In genomic region chr17:35526644-35527043, GRCm38 (mm10) we compare ENCODE assay signal across 39 mouse cellular contexts. TPM values are rescaled to one million over a fixed set of nuclear protein-coding genes. Genes with fewer than 3 reads are reported as not detected.
A peak's percentile ranks its signal among the peaks of the same experiment; 100 is the strongest.
DNase-seq lines count a peak whose midpoint lies in the region; ATAC-seq and TF ChIP-seq lines count a peak whose summit lies in the region.
"Had no signal": no experiment of that assay in that cellular context is flagged by ENCODE, and none has a peak within 500 bp of the region (broad histone marks: within the 10 kb centered on the region; RNA-seq: fewer than 3 reads in every experiment).

No protein-coding gene starts in this region.

- H3K27me3 ChIP-seq in heart, embryonic 16.5 days (ENCODE audit: control insufficient read depth, insufficient read depth, low read length): no peaks in the 10 kb centered on the region
- H3K27me3 ChIP-seq in heart, adult 2 months (ENCODE audit: control insufficient read depth, insufficient read depth, low read length): no peaks in the 10 kb centered on the region
- H3K27me3 ChIP-seq in kidney, embryonic 14.5 days (ENCODE audit: control insufficient read depth, insufficient read depth, low read length): no peaks in the 10 kb centered on the region
- H3K27me3 ChIP-seq: embryonic facial prominence, embryonic 15.5 days; forebrain, embryonic 12.5 days; heart, embryonic 15.5 days; hindbrain, embryonic 15.5 days; lung, embryonic 15.5 days; neural tube, embryonic 15.5 days; Patski; stomach, embryonic 15.5 days had no signal

- TF ChIP-seq CTCF in heart, adult 2 months (IDR thresholded peaks at IDR 0.05): no peak

- TF ChIP-seq EP300 in heart, adult 2 months (IDR thresholded peaks at IDR 0.05; ENCODE audit: insufficient read depth, low read depth, low read length): no peak

- H3K4me1 ChIP-seq in heart, embryonic 16.5 days (ENCODE audit: control insufficient read depth, insufficient read depth, low read length): no peaks in the 10 kb centered on the region
- no peaks in the 10 kb centered on the region for H3K4me1 ChIP-seq in heart, adult 2 months (ENCODE audit: control insufficient read depth, insufficient read depth, low read length)
- H3K4me1 ChIP-seq in kidney, embryonic 14.5 days (ENCODE audit: control insufficient read depth, insufficient read depth, low read length): no peaks in the 10 kb centered on the region
- H3K4me1 ChIP-seq: embryonic facial prominence, embryonic 15.5 days; forebrain, embryonic 12.5 days; heart, embryonic 10.5 days; heart, embryonic 15.5 days; lung, embryonic 15.5 days; neural tube, embryonic 15.5 days; stomach, embryonic 15.5 days had no signal

- no peak for DNase-seq in heart, adult 2 months
- peak; percentile 40 for DNase-seq in CD4-positive helper T cell, adult 2 months (ENCODE audit: low read depth, low spot score)
- DNase-seq in thymus, postnatal 14 days: peak; percentile 64
- no peak for DNase-seq in adrenal gland, postnatal 36 days
- DNase-seq: adrenal gland, postnatal 25 days; cerebellum, adult 18-20 months; cerebellum, postnatal 10 days; forebrain, postnatal 0 days; gastrocnemius, postnatal 14 days; kidney, adult 18-20 months; kidney, postnatal 4 days; layer of hippocampus, postnatal 36 days; liver; lung, postnatal 36 days; midbrain, embryonic 14.5 days; right cerebral cortex, postnatal 25 days had no signal

- H3K4me3 ChIP-seq in heart, embryonic 16.5 days (ENCODE audit: low read length): no peak overlapping the region
- H3K4me3 ChIP-seq in heart, adult 2 months: no peak overlapping the region
- no peak overlapping the region for H3K4me3 ChIP-seq in kidney, embryonic 14.5 days (ENCODE audit: low read length)
- H3K4me3 ChIP-seq: embryonic facial prominence, embryonic 10.5 days; embryonic facial prominence, embryonic 15.5 days; forebrain, embryonic 12.5 days; heart, embryonic 10.5 days; heart, embryonic 15.5 days; hindbrain, embryonic 15.5 days; lung, embryonic 15.5 days; neural tube, embryonic 15.5 days; stomach, embryonic 15.5 days had no signal

- no peak for TF ChIP-seq POLR2A in heart, adult 2 months (IDR thresholded peaks at IDR 0.05; ENCODE audit: insufficient read depth, low read depth, low read length)

- H3K4me2 ChIP-seq in heart, embryonic 16.5 days (ENCODE audit: low read depth, low read length): no peak overlapping the region
- no peak overlapping the region for H3K4me2 ChIP-seq in kidney, embryonic 14.5 days (replicated peaks; ENCODE audit: low read depth, low read length)
- H3K4me2 ChIP-seq: embryonic facial prominence, embryonic 15.5 days; forebrain, embryonic 12.5 days; heart, embryonic 15.5 days; hindbrain, embryonic 15.5 days; lung, embryonic 15.5 days; neural tube, embryonic 15.5 days; stomach, embryonic 15.5 days had no signal

- peaks cover 13% of the 10 kb centered on the region for H3K36me3 ChIP-seq in heart, embryonic 16.5 days (ENCODE audit: control insufficient read depth, insufficient read depth)
- H3K36me3 ChIP-seq in heart, adult 2 months (ENCODE audit: control insufficient read depth, insufficient read depth, low read length): no peaks in the 10 kb centered on the region
- H3K36me3 ChIP-seq in kidney, embryonic 14.5 days (ENCODE audit: control insufficient read depth, insufficient read depth, low read length): peaks cover 65% of the 10 kb centered on the region
- H3K36me3 ChIP-seq: hindbrain, embryonic 15.5 days; neural tube, embryonic 15.5 days had no signal

- ATAC-seq in heart, embryonic 16.5 days (replicated peaks; ENCODE audit: extremely low read depth, insufficient read depth, low FRiP score): 0 out of 2 replicates have a peak, but pooled peaks have one; percentile 35
- ATAC-seq in common myeloid progenitor, adult 5-6 weeks (replicated peaks; ENCODE audit: low read depth, poor library complexity, severe bottlenecking): peak; percentile 63; the same call in 1 of the 2 replicates
- ATAC-seq in kidney, embryonic 14.5 days (ENCODE audit: low FRiP score, low TSS enrichment): no peak
- ATAC-seq in activated CD4-positive, CD25-positive, alpha-beta regulatory T cell, adult 4 months: no peak
- ATAC-seq: forebrain, postnatal 0 days; inflammation-experienced regulatory T-cells, adult 6 months; Patski had no signal

- H3K79me2 ChIP-seq in heart, adult 2 months (replicated peaks; ENCODE audit: control insufficient read depth, insufficient read depth, low read length): no peaks in the 10 kb centered on the region

- WGBS in heart, embryonic 16.5 days: 59% methylated on average over 8 of the region's 8 CpGs
- 64% methylated on average over 8 of the region's 8 CpGs for WGBS in heart, adult 2 months
- WGBS in kidney, embryonic 14.5 days: 85% methylated on average over 8 of the region's 8 CpGs

- intact Hi-C loops in heart, adult 2 months (cut with DNase I): no loop called here

- no peak overlapping the region for H3K27ac ChIP-seq in heart, embryonic 16.5 days (ENCODE audit: low read length)
- H3K27ac ChIP-seq in heart, adult 2 months: no peak overlapping the region
- H3K27ac ChIP-seq in kidney, embryonic 14.5 days (ENCODE audit: low read depth, low read length): no peak overlapping the region
- H3K27ac ChIP-seq: embryonic facial prominence, embryonic 10.5 days; embryonic facial prominence, embryonic 15.5 days; forebrain, embryonic 12.5 days; heart, embryonic 10.5 days; heart, embryonic 15.5 days; hindbrain, embryonic 15.5 days; lung, embryonic 15.5 days; neural tube, embryonic 15.5 days; stomach, embryonic 15.5 days had no signal

- no peak overlapping the region for H3K9ac ChIP-seq in heart, embryonic 16.5 days (ENCODE audit: low read length)
- H3K9ac ChIP-seq in heart, adult 2 months (ENCODE audit: low read depth, low read length): no peak overlapping the region
- H3K9ac ChIP-seq in kidney, embryonic 14.5 days (ENCODE audit: low read depth, low read length): no peak overlapping the region
- H3K9ac ChIP-seq: embryonic facial prominence, embryonic 15.5 days; forebrain, embryonic 12.5 days; forebrain, postnatal 0 days; heart, embryonic 15.5 days; hindbrain, embryonic 15.5 days; lung, embryonic 15.5 days; neural tube, embryonic 15.5 days; stomach, embryonic 15.5 days had no signal

- H3K9me3 ChIP-seq in heart, embryonic 16.5 days (replicated peaks; ENCODE audit: control insufficient read depth, low read length): no peaks in the 10 kb centered on the region
- no peaks in the 10 kb centered on the region for H3K9me3 ChIP-seq in kidney, embryonic 14.5 days (ENCODE audit: control insufficient read depth, low read length)
- H3K9me3 ChIP-seq: embryonic facial prominence, embryonic 10.5 days; embryonic facial prominence, embryonic 15.5 days; forebrain, embryonic 12.5 days; heart, embryonic 10.5 days; heart, embryonic 15.5 days; hindbrain, embryonic 15.5 days; lung, embryonic 15.5 days; neural tube, embryonic 15.5 days; stomach, embryonic 15.5 days had no signal

RNA-seq across cellular contexts. Expression of gene Psors1c2, which starts 6.4 kb away (rescaled TPM):
- polyA plus RNA-seq in heart, embryonic 16.5 days (2015; fragmentation: Nextera tagmentation; extraction: Ambion mirVana): 1.6 and 1.9 TPM in 2 replicates
- not detected for total RNA-seq in heart, adult 2 months (2021)
- not detected in 2 replicates for polyA plus RNA-seq in heart, adult 2 months (2012; rRNA removed)
- not detected in 2 replicates for total RNA-seq in common myeloid progenitor, adult 5-6 weeks (2017)
- not detected for total RNA-seq in adrenal gland, postnatal 36 days (2021)
- 0.79 and 0.80 TPM in 2 replicates for polyA plus RNA-seq in kidney, embryonic 14.5 days (2014; fragmentation: Nextera tagmentation; extraction: Ambion mirVana)
- not detected for polyA plus RNA-seq in activated CD4-positive, CD25-positive, alpha-beta regulatory T cell, adult 4 months (2017; shearing (Covaris generic))
- total RNA-seq: adrenal gland, adult 18-20 months; adrenal gland, postnatal 25 days; gastrocnemius, postnatal 14 days; granulocyte monocyte progenitor cell, adult 5-6 weeks; hematopoietic stem cell, adult 5-6 weeks; megakaryocyte-erythroid progenitor cell, adult 5-6 weeks had no signal

RNA-seq across cellular contexts. Expression of gene Cchcr1, which starts 9.7 kb away (rescaled TPM):
- polyA plus RNA-seq in heart, embryonic 16.5 days (2015; fragmentation: Nextera tagmentation; extraction: Ambion mirVana): 15.7 and 15.9 TPM in 2 replicates
- 1 to 10 TPM; 1.9 to 2.2 TPM for total RNA-seq in heart, adult 2 months (2021)
- polyA plus RNA-seq in heart, adult 2 months (2012; rRNA removed): 3.7 and 3.8 TPM in 2 replicates
- 9.5 and 11.2 TPM in 2 replicates for total RNA-seq in common myeloid progenitor, adult 5-6 weeks (2017)
- 1 to 10 TPM; 7.5 to 9.3 TPM for total RNA-seq in adrenal gland, postnatal 36 days (2021)
- polyA plus RNA-seq in kidney, embryonic 14.5 days (2014; fragmentation: Nextera tagmentation; extraction: Ambion mirVana): 10.3 and 19.1 TPM in 2 replicates
- 1 to 10 TPM; 3.7 to 5.0 TPM for polyA plus RNA-seq in activated CD4-positive, CD25-positive, alpha-beta regulatory T cell, adult 4 months (2017; shearing (Covaris generic))

RNA-seq across cellular contexts. Expression of gene Tcf19, which starts 10.0 kb away (rescaled TPM):
- polyA plus RNA-seq in heart, embryonic 16.5 days (2015; fragmentation: Nextera tagmentation; extraction: Ambion mirVana): 59.5 and 60.3 TPM in 2 replicates
- 1 to 10 TPM; 2.0 to 2.4 TPM for total RNA-seq in heart, adult 2 months (2021)
- polyA plus RNA-seq in heart, adult 2 months (2012; rRNA removed): 3.0 and 3.5 TPM in 2 replicates
- total RNA-seq in common myeloid progenitor, adult 5-6 weeks (2017): 10.5 and 10.9 TPM in 2 replicates
- total RNA-seq in adrenal gland, postnatal 36 days (2021): 10 to 100 TPM in 1 of 2 experiments, 1 to 10 TPM in 1; 8.3 to 10.0 TPM
- polyA plus RNA-seq in kidney, embryonic 14.5 days (2014; fragmentation: Nextera tagmentation; extraction: Ambion mirVana): 67.8 and 68.1 TPM in 2 replicates
- polyA plus RNA-seq in activated CD4-positive, CD25-positive, alpha-beta regulatory T cell, adult 4 months (2017; shearing (Covaris generic)): 10 to 100 TPM; 29.2 to 36.6 TPM

RNA-seq across cellular contexts. Expression of gene Pou5f1, which starts 20.8 kb away (rescaled TPM):
- polyA plus RNA-seq in heart, embryonic 16.5 days (2015; fragmentation: Nextera tagmentation; extraction: Ambion mirVana): not detected in 2 replicates
- total RNA-seq in heart, adult 2 months (2021): not detected
- polyA plus RNA-seq in heart, adult 2 months (2012; rRNA removed): not detected in 2 replicates
- total RNA-seq in common myeloid progenitor, adult 5-6 weeks (2017): not detected in 2 replicates
- under 1 TPM in 1 of 2 experiments, not detected in 1; 0.23 TPM for total RNA-seq in adrenal gland, postnatal 36 days (2021)
- polyA plus RNA-seq in kidney, embryonic 14.5 days (2014; fragmentation: Nextera tagmentation; extraction: Ambion mirVana): not detected in 2 replicates
- polyA plus RNA-seq in activated CD4-positive, CD25-positive, alpha-beta regulatory T cell, adult 4 months (2017; shearing (Covaris generic)): under 1 TPM in 1 of 2 experiments, not detected in 1; 0.36 TPM
- total RNA-seq: forebrain, postnatal 0 days; gastrocnemius, postnatal 14 days; granulocyte monocyte progenitor cell, adult 5-6 weeks; MEL had no signal
- polyA plus RNA-seq: brain, embryonic 14.5 days; embryonic facial prominence, embryonic 10.5 days; embryonic facial prominence, embryonic 15.5 days; forebrain, postnatal 0 days; heart, embryonic 15.5 days; hindbrain, embryonic 15.5 days; liver, embryonic 16.5 days; midbrain, embryonic 14.5 days; neural tube, embryonic 15.5 days; Patski; stomach, embryonic 15.5 days had no signal

RNA-seq across cellular contexts. Expression of gene Cdsn, which starts 25.3 kb away (rescaled TPM):
- polyA plus RNA-seq in heart, embryonic 16.5 days (2015; fragmentation: Nextera tagmentation; extraction: Ambion mirVana): 0.46 and 0.49 TPM in 2 replicates
- under 1 TPM; 0.27 to 0.29 TPM for total RNA-seq in heart, adult 2 months (2021)
- polyA plus RNA-seq in heart, adult 2 months (2012; rRNA removed): 0.94 and 1.1 TPM in 2 replicates
- total RNA-seq in common myeloid progenitor, adult 5-6 weeks (2017): not detected in 2 replicates
- total RNA-seq in adrenal gland, postnatal 36 days (2021): 1 to 10 TPM in 1 of 2 experiments, under 1 TPM in 1; 0.56 to 1.4 TPM
- polyA plus RNA-seq in kidney, embryonic 14.5 days (2014; fragmentation: Nextera tagmentation; extraction: Ambion mirVana): not detected in 2 replicates
- not detected for polyA plus RNA-seq in activated CD4-positive, CD25-positive, alpha-beta regulatory T cell, adult 4 months (2017; shearing (Covaris generic))
- total RNA-seq: granulocyte monocyte progenitor cell, adult 5-6 weeks; hematopoietic stem cell, adult 5-6 weeks; megakaryocyte-erythroid progenitor cell, adult 5-6 weeks had no signal
- polyA plus RNA-seq: embryonic facial prominence, embryonic 10.5 days; forebrain, embryonic 12.5 days; inflammation-experienced regulatory T-cells, adult 6 months; limb, embryonic 11.5 days; lung, embryonic 15.5 days had no signal

Comparison
In these comparisons a context has a peak if more than half of its experiments do, and no peak if none do; other contexts are left out.
1. ATAC-seq: peak in heart, embryonic 16.5 days (single experiment) and common myeloid progenitor, adult 5-6 weeks (single experiment); none in kidney, embryonic 14.5 days (single experiment) and activated CD4-positive, CD25-positive, alpha-beta regulatory T cell, adult 4 months (single experiment).
2. DNase-seq: peak in CD4-positive helper T cell, adult 2 months (single experiment) and thymus, postnatal 14 days (single experiment); none in heart, adult 2 months (0 of 2) and adrenal gland, postnatal 36 days (0 of 2).